Mouse (Mus musculus): ENCODE measurements around the gene Sec14l5.

DNA sequence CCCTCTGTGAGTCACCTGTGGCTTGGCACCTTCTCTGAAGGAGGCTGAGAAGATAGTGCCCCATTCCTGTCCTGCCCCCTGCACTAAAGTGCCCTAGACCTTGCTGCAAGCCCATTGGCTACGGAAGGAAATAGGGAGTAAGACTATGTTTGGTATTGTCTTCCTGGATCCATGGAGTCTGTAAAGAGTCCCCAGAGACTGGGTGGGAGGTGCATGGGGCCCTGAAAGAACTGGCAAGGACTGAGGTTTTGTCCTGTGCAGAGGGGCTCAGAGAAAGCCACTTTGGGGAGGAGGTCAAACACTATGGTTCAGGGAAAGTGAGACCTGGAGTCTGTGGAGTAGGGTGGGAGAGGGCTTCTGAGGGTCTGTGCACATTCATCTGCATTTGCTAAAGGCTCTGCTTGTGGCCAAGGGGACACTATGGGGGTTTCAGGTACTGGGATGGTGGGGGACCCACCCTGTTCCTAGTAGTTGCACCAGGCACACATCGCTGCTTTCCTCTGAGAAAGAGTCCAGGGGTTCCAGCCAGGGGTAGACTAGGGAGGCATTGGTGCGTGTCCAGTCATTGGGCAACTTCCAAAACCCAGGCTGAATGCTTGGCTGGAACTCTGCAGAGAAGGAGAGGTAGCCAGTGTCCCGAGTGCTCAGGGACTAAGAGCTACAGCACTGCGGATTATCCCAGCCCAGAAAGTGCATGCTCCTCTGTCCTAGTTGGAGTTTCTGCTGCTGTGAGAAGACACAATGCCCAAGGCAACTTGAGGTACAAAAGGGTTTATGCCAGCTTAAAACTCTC, 70.6 kb downstream of the Sec14l5 start:
- TF ChIP-seq POLR2A (IDR thresholded peaks at IDR 0.05; ENCODE audit: insufficient read length, low read depth), result no peak
- no peak for TF ChIP-seq MAX (IDR thresholded peaks at IDR 0.05; ENCODE audit: low read depth)
- no peak for TF ChIP-seq CEBPB (IDR thresholded peaks at IDR 0.05; ENCODE audit: insufficient read depth, poor library complexity, severe bottlenecking)
- no peak for TF ChIP-seq USF1 (IDR thresholded peaks at IDR 0.05; ENCODE audit: low read depth)
- no peak for TF ChIP-seq SRF (IDR thresholded peaks at IDR 0.05; ENCODE audit: control insufficient read depth, insufficient read length, low read depth)
- no peak for TF ChIP-seq POLR2AphosphoS2 (IDR thresholded peaks at IDR 0.05; ENCODE audit: insufficient read length, low read depth)
- TF ChIP-seq MYOG (IDR thresholded peaks at IDR 0.05; ENCODE audit: control insufficient read depth in 1 of 3, insufficient read depth in 1 of 3, insufficient read length in 2 of 3, low read depth in 2 of 3), result no peak
- TF ChIP-seq TCF3 (IDR thresholded peaks at IDR 0.05; ENCODE audit: insufficient read length, low read depth), result no peak
- no peak for TF ChIP-seq TCF12 (IDR thresholded peaks at IDR 0.05; ENCODE audit: insufficient read depth, poor library complexity, severe bottlenecking)
- no peak for TF ChIP-seq MYOD1 (IDR thresholded peaks at IDR 0.05; ENCODE audit: control insufficient read depth in 1 of 3, insufficient read length in 2 of 3, low read depth in 2 of 3)
- no peak for TF ChIP-seq E2F4 (IDR thresholded peaks at IDR 0.05; ENCODE audit: insufficient read depth)
- TF ChIP-seq REST (IDR thresholded peaks at IDR 0.05; ENCODE audit: insufficient read depth, insufficient read length), result no peak

Measured in myocyte (in vitro differentiated cells).